Mouse (Mus musculus): ENCODE measurements around the gene Gcnt4.

The Gcnt4 gene

DNA sequence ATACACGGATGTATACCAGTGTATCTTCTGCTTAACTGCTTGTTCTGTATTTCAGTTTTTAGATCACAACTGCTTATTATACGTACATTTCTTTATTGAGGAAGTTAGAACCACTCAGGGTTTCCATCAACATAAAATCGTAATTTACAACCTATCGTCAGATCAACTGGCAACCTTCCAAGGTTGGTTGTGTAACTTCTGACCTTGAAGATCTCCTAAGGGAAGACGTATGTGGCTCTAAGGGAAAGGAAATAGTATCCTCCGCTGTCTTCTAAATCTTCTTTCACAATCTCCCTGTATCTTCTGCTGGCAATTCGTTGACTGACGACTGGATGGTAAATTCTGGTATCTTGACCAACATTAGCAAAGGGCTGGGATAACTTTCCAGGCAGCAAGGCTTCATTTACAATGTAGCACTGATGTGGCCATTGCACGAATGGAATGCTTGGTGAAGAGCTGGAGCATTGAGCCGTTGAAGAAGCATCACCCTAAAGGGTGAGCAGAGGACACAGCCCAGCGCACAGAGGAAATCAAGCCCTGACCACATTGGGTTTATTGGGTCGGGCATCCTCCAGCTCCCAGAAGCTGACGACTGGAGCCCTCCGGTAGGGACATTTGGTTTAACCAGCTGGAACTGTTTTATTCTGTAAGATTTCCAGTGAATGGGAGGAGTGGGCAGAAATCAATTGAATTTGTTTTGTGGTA is 66.2 kb downstream of the Gcnt4 start:
- no peak for DNase-seq (ENCODE audit: low spot score in 2 of 2)

DNA sequence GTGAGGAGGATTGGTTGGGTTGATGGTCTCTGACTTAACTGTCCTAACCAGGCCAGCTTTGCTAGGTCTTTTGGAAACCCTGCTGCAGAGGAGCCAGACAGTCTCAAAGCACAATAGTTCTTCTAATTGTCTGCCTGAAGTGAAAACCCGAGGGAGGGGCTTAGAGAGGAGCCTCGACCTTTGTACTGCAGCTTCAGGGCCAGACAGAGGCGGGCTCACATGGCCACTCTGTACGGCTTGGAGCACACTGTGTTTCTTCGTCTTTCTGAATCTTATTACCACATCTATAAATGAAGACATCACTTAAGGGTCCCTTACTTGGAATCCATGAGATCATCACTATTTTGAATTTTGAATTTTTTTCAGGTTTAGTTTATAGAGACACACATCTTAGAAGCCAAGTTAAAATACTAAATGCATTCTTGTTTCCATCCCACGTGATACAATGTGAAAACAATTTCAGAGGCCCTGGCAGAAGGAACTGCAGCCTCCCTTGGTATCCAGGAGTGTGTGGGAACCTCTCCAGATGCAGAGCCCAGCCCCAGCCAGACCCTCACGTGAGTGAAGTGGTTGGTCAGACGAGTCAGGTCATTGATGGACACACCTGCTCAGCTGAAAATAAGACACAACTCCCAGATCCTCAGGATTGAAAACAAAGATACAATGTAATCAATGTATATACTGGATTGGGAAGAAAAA is 69.0 kb downstream of the Gcnt4 start:
- DNase-seq (ENCODE audit: low spot score in 2 of 2) = no peak

GRCm38 (mm10) chr13:96995243-96995642 is 70.8 kb downstream of the Gcnt4 start:
- no peak for DNase-seq (ENCODE audit: low spot score in 2 of 2)

DNA sequence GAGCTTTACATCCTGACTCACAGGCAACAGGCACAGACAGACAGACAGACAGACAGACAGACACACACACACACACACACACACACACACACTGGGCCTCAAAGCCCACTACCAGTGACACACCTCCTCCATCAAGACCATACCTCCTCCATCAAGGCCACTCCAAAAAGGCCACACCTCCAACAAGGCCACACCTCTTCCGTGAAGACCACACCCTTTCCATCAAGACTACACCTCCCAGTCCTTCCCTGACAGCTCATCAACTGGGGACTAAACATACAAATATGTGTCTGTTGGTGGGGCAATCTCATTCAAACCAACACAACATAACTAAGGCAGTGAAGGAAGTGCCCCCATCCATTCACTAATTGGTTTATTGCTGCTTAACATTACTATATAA is 72.6 kb downstream of the Gcnt4 start:
- DNase-seq (ENCODE audit: low spot score in 2 of 2) = no peak
